Mouse (Mus musculus) hindbrain, embryonic 14.5 days (tissue): ENCODE data around the gene Sart3. TPM values are rescaled to one million over a fixed set of nuclear protein-coding genes. Genes with fewer than 3 reads are reported as not detected.
A peak's percentile ranks its signal among the peaks of the same experiment; 100 is the strongest.

ENCODE experiments used
- ATAC-seq: fragments of 200-750 bp; cut with Nextera tagmentation; 2 replicates; pipeline ENCODE4 v1.8.0; 2017; ENCODE audit warnings: moderate number of reproducible peaks, mild to moderate bottlenecking, moderate TSS enrichment, moderate library complexity; ENCODE audit not compliant: low FRiP score
- DNase-seq: peaks from one replicate; pipeline ENCODE4 v3.0.0-alpha.2; 2015; ENCODE audit warnings: low spot score
- H3K27ac ChIP-seq: fragments of 300-500 bp; sonication (generic); 2 replicates; pipeline ENCODE4 v1.5.1; 2014; ENCODE audit warnings: mild to moderate bottlenecking, moderate library complexity
- H3K27me3 ChIP-seq: fragments of 300-500 bp; sonication (generic); 2 replicates; pipeline ENCODE4 v1.6.1; 2014; ENCODE audit warnings: mild to moderate bottlenecking, low read length, mixed read lengths; ENCODE audit not compliant: control insufficient read depth, insufficient read depth
- H3K36me3 ChIP-seq: fragments of 300-500 bp; sonication (generic); replicated peaks from 2 replicates; pipeline ENCODE4 v1.6.1; 2014; ENCODE audit not compliant: control insufficient read depth, insufficient read depth
- H3K4me1 ChIP-seq: fragments of 300-500 bp; sonication (generic); replicated peaks from 2 replicates; pipeline ENCODE4 v1.6.1; 2014; ENCODE audit warnings: antibody characterized with exemption, low read length, mixed read lengths; ENCODE audit not compliant: control insufficient read depth, insufficient read depth
- H3K4me2 ChIP-seq: fragments of 300-500 bp; sonication (generic); replicated peaks from 2 replicates; pipeline ENCODE4 v1.6.1; 2014; ENCODE audit warnings: mild to moderate bottlenecking, moderate library complexity
- H3K4me3 ChIP-seq: fragments of 300-500 bp; sonication (generic); replicated peaks from 2 replicates; pipeline ENCODE4 v1.5.1; 2014; ENCODE audit warnings: mild to moderate bottlenecking, low read length
- H3K9ac ChIP-seq: fragments of 300-500 bp; sonication (generic); 2 replicates; pipeline ENCODE4 v1.6.1; 2014
- H3K9me3 ChIP-seq: fragments of 300-500 bp; sonication (generic); 2 replicates; pipeline ENCODE4 v1.6.1; 2016; ENCODE audit warnings: low read length; ENCODE audit not compliant: control insufficient read depth
- WGBS: fragments of 180-500 bp; shearing (Covaris S2); extraction: QIAGEN DNeasy Blood & Tissue Kit; methylation state at CpG from one replicate; pipeline ENCODE4 v1.1.7; 2014; 5-methylcytosine and 5-hydroxymethylcytosine counted together
- polyA plus RNA-seq: library from polyadenylated mRNA; unstranded; fragments of >200 nt; fragmentation: Nextera tagmentation; extraction: Ambion mirVana; gene quantifications from 2 replicates; pipeline ENCODE4 v1.2.1, GENCODE M21; 2014

Gene Sart3
- polyA plus RNA-seq, 1 experiment from 2014 or later = 33.0 TPM

DNA sequence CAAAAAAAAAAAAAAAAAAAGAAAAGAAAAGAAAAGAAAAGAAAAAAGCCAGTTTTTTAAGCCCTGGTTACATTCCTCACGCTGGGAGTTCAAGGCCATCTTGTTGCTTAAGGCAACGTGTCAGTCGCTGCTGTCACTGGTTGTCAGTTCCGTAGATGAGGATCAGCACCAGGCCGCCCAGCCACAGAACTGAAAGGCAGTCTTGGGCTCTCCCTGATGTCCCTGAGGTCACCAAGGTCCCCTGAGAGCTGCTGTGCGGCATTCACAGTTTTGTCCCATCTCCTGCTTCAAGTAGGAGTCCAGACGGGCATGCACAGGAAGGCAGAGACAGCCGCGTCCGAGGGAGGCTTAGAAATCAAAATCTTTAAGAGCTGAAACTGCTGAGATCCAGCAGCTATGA lies 3.3 kb upstream of the Sart3 start:
- H3K27me3 ChIP-seq = no peaks in the 10 kb centered on the region
- no peak overlapping the region for H3K27ac ChIP-seq
- no peak overlapping the region for H3K9ac ChIP-seq
- no peaks in the 10 kb centered on the region for H3K9me3 ChIP-seq
- no peak for ATAC-seq
- no peak overlapping the region for H3K4me2 ChIP-seq
- 92% methylated on average over 10 of the region's 10 CpGs for WGBS
- no peak overlapping the region for H3K4me3 ChIP-seq
- H3K4me1 ChIP-seq = peaks cover under 1% of the 10 kb centered on the region; the same call in 1 of the 2 replicates
- DNase-seq = no peak
- H3K36me3 ChIP-seq = peaks cover 40% of the 10 kb centered on the region

- 0 out of 2 replicates have a peak overlapping the region, but pooled peaks have one; percentile 67 for H3K9ac ChIP-seq
- H3K4me1 ChIP-seq = peaks cover 13% of the 10 kb centered on the region
- peak overlapping the region; percentile 77 for H3K4me2 ChIP-seq
- 1% methylated on average over 7 of the region's 7 CpGs for WGBS
- peak; percentile 86 for DNase-seq
- H3K4me3 ChIP-seq = peak overlapping the region; percentile 82
- H3K27ac ChIP-seq = no peak overlapping the region
- no peaks in the 10 kb centered on the region for H3K9me3 ChIP-seq
- H3K36me3 ChIP-seq = peaks cover 38% of the 10 kb centered on the region
- no peak for ATAC-seq
- no peaks in the 10 kb centered on the region for H3K27me3 ChIP-seq
Observed at GRCm38 (mm10) chr5:113773664-113774063, 1.4 kb upstream of the Sart3 start.

- Histone ChIP-seq H3K9ac (peak overlapping the region; percentile 67), H3K36me3 (peaks cover 37% of the 10 kb centered on the region), H3K9me3 (no peaks in the 10 kb centered on the region), H3K4me1 (peaks cover 13% of the 10 kb centered on the region), H3K4me3 (peak overlapping the region; percentile 82), H3K27me3 (no peaks in the 10 kb centered on the region), H3K27ac (peak overlapping the region; percentile 98), H3K4me2 (peak overlapping the region; percentile 77)
- ATAC-seq = peak; percentile 38
- DNase-seq = no peak
- 3% methylated on average over 23 of the region's 38 CpGs for WGBS
Observed at GRCm38 (mm10) chr5:113772905-113773519, 702 bp upstream of the Sart3 start.

GRCm38 (mm10) chr5:113771213-113772162 lies 822 bp downstream of the Sart3 start:
- Histone ChIP-seq H3K4me3 (peak overlapping the region; percentile 82), H3K9ac (peak overlapping the region; percentile 92), H3K4me1 (peaks cover 13% of the 10 kb centered on the region), H3K9me3 (no peaks in the 10 kb centered on the region), H3K4me2 (peak overlapping the region; percentile 77), H3K27me3 (no peaks in the 10 kb centered on the region), H3K27ac (peak overlapping the region; percentile 98), H3K36me3 (peaks cover 39% of the 10 kb centered on the region)
- under 1% methylated on average over 91 of the region's 97 CpGs for WGBS
- ATAC-seq (peak; percentile 84), DNase-seq (peak; percentile 85)

DNA sequence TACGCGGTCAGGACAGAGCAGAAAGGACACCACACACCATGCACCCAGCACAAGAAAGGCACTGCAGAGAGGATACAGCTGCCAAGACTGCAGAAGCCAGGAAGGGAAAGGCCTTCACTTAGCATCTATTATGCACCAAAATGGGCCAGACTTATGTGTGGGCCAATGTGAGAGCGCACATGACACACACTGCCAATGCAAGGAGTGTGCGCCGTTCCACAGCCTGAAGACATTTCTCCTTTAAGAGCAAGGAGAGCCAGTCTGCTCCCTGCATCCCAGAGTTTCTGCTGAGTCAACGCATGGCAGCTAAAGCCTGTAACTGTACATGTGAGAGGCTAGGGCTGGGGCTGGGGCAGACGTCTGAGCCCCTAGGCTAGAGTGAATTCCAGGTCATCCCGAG lies 3.5 kb downstream of the Sart3 start:
- Histone ChIP-seq H3K4me2 (no peak overlapping the region), H3K9ac (no peak overlapping the region), H3K27ac (no peak overlapping the region), H3K4me3 (no peak overlapping the region), H3K4me1 (peaks cover 13% of the 10 kb centered on the region), H3K36me3 (peaks cover 25% of the 10 kb centered on the region), H3K9me3 (no peaks in the 10 kb centered on the region), H3K27me3 (no peaks in the 10 kb centered on the region)
- DNase-seq = no peak
- WGBS = 95% methylated on average over 8 of the region's 8 CpGs
- no peak for ATAC-seq

GRCm38 (mm10) chr5:113765641-113766526 lies 6.4 kb downstream of the Sart3 start:
- 94% methylated on average over 13 of the region's 13 CpGs for WGBS
- Histone ChIP-seq H3K9me3 (no peaks in the 10 kb centered on the region), H3K4me3 (no peak overlapping the region), H3K4me2 (no peak overlapping the region), H3K9ac (no peak overlapping the region), H3K27me3 (no peaks in the 10 kb centered on the region), H3K4me1 (peaks cover 13% of the 10 kb centered on the region), H3K36me3 (peaks cover 53% of the 10 kb centered on the region), H3K27ac (no peak overlapping the region)
- ATAC-seq (no peak), DNase-seq (no peak)

DNA sequence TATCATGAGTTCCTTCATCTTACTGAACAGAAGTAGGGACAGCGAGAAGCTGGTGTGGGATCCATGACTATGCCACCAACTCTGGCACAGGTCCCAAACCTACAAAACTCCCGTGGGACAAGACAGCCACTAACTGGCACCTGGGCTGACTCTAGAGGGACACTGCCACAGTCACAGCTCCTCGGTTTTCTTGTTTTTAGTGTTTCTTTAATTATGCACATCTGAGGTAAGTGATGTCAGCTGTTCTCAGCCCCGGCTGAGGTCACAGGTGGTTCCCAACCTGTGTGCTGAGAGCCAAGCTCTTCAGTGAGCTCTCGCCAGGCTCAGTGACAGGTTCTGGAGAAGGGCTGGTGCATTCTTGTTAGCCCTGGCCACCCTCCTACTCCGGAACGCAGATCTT lies 7.9 kb downstream of the Sart3 start:
- Histone ChIP-seq H3K4me1 (peaks cover 1% of the 10 kb centered on the region), H3K27me3 (no peaks in the 10 kb centered on the region), H3K36me3 (peaks cover 68% of the 10 kb centered on the region), H3K9ac (no peak overlapping the region), H3K27ac (no peak overlapping the region), H3K4me2 (no peak overlapping the region), H3K4me3 (no peak overlapping the region), H3K9me3 (no peaks in the 10 kb centered on the region)
- WGBS = 95% methylated on average over 7 of the region's 7 CpGs
- DNase-seq = no peak
- ATAC-seq = no peak

- DNase-seq (no peak), ATAC-seq (no peak)
- Histone ChIP-seq H3K27me3 (no peaks in the 10 kb centered on the region), H3K27ac (no peak overlapping the region), H3K9ac (no peak overlapping the region), H3K9me3 (no peaks in the 10 kb centered on the region), H3K36me3 (peaks cover 78% of the 10 kb centered on the region), H3K4me1 (no peaks in the 10 kb centered on the region), H3K4me2 (no peak overlapping the region), H3K4me3 (no peak overlapping the region)
- 94% methylated on average over 2 of the region's 2 CpGs for WGBS
Observed at GRCm38 (mm10) chr5:113761585-113761984, 10.7 kb downstream of the Sart3 start.
